Mouse (Mus musculus) spleen, adult 2 months (tissue): ENCODE results near the gene Slc16a6. TPM values are rescaled to one million over a fixed set of nuclear protein-coding genes. Genes with fewer than 3 reads are reported as not detected.
A peak's percentile ranks its signal among the peaks of the same experiment; 100 is the strongest.

Experiments
- DNase-seq, 2 experiments: peaks; one replicate each; pipeline versions ENCODE4 v3.0.0 to v3.0.0-alpha.2; 2012 to 2021; ENCODE audit warnings: low spot score in 2 of 2, low read depth in 1 of 2
- H3K27ac ChIP-seq: fragments of 200-500 bp; 2 replicates; pipeline ENCODE4 v1.5.1; 2012; ENCODE audit warnings: low read length, inconsistent platforms; ENCODE audit not compliant: insufficient read depth
- H3K27me3 ChIP-seq: fragments of 200-500 bp; 2 replicates; pipeline ENCODE4 v1.6.1; 2012; ENCODE audit warnings: mild to moderate bottlenecking, moderate library complexity, low read length, inconsistent platforms; ENCODE audit not compliant: control insufficient read depth, insufficient read depth
- H3K36me3 ChIP-seq: fragments of 200-500 bp; 2 replicates; pipeline ENCODE4 v1.6.1; 2012; ENCODE audit warnings: mild to moderate bottlenecking, low read length, inconsistent platforms; ENCODE audit not compliant: control insufficient read depth, insufficient read depth
- H3K4me1 ChIP-seq: fragments of 200-500 bp; 2 replicates; pipeline ENCODE4 v1.6.1; 2011; ENCODE audit warnings: inconsistent platforms; ENCODE audit not compliant: control insufficient read depth, insufficient read depth, insufficient read length
- H3K4me3 ChIP-seq: fragments of 200-500 bp; 2 replicates; pipeline ENCODE4 v1.5.1; 2011; ENCODE audit warnings: mild to moderate bottlenecking, inconsistent platforms; ENCODE audit not compliant: insufficient read depth, insufficient read length; ENCODE audit errors: extremely low read depth
- CTCF ChIP-seq: fragments of 200-500 bp; IDR thresholded peaks from 2 replicates; pipeline ENCODE4 v1.5.1; 2011; ENCODE audit warnings: mild to moderate bottlenecking, inconsistent platforms; ENCODE audit not compliant: insufficient read depth, insufficient read length, insufficient replicate concordance; ENCODE audit errors: extremely low read depth
- POLR2A ChIP-seq: fragments of 200-500 bp; IDR thresholded peaks from 2 replicates; pipeline ENCODE4 v1.6.1; 2011; ENCODE audit warnings: low read depth, low read length, inconsistent platforms
- WGBS: fragments of 180-500 bp; shearing (Covaris S2); methylation state at CpG from one replicate; pipeline ENCODE4 v1.1.7; 2018; 5-methylcytosine and 5-hydroxymethylcytosine counted together
- polyA plus RNA-seq: library from polyadenylated mRNA; depleted of rRNA; stranded (reverse); fragments of >200 nt; gene quantifications from 2 replicates; pipeline ENCODE4 v1.2.3, GENCODE M21; 2012

Gene Slc16a6
- polyA plus RNA-seq, 1 experiment: 9.8 TPM

- 68% methylated on average over 2 of the region's 2 CpGs for WGBS
- TF ChIP-seq CTCF: no peak
- no peak for TF ChIP-seq POLR2A
- no peak overlapping the region for H3K27ac ChIP-seq
- no peak for DNase-seq
- H3K27me3 ChIP-seq: no peaks in the 10 kb centered on the region
- no peaks in the 10 kb centered on the region for H3K36me3 ChIP-seq
- peaks cover 6% of the 10 kb centered on the region; the same call in 1 of the 2 replicates for H3K4me1 ChIP-seq
- no peak overlapping the region for H3K4me3 ChIP-seq
These were observed 2.8 kb upstream of the Slc16a6 start for GRCm38 (mm10) chr11:109476241-109476640.

GRCm38 (mm10) chr11:109475717-109476116 lies 2.3 kb upstream of the Slc16a6 start:
- Histone ChIP-seq H3K4me1 (peaks cover 6% of the 10 kb centered on the region; the same call in 1 of the 2 replicates), H3K27ac (no peak overlapping the region), H3K36me3 (no peaks in the 10 kb centered on the region), H3K4me3 (no peak overlapping the region), H3K27me3 (no peaks in the 10 kb centered on the region)
- TF ChIP-seq CTCF: no peak
- TF ChIP-seq POLR2A: no peak
- DNase-seq: no peak
- WGBS: 97% methylated on average over 4 of the region's 4 CpGs

GRCm38 (mm10) chr11:109474836-109475235 lies 1.4 kb upstream of the Slc16a6 start:
- Histone ChIP-seq H3K4me1 (peaks cover 8% of the 10 kb centered on the region; the same call in 1 of the 2 replicates), H3K27ac (no peak overlapping the region), H3K27me3 (no peaks in the 10 kb centered on the region)

GRCm38 (mm10) chr11:109474086-109474742 lies 816 bp upstream of the Slc16a6 start:
- Histone ChIP-seq H3K4me3 (peak overlapping the region; percentile 73), H3K27ac (peak overlapping the region; percentile 90), H3K27me3 (no peaks in the 10 kb centered on the region), H3K36me3 (no peaks in the 10 kb centered on the region), H3K4me1 (peaks cover 4% of the 10 kb centered on the region; the same call in 1 of the 2 replicates)
- 16% methylated on average over 14 of the region's 14 CpGs for WGBS
- TF ChIP-seq POLR2A (no peak), CTCF (no peak)
- no peak for DNase-seq

More at GRCm38 (mm10) chr11:109474836-109475235, 1.4 kb upstream of the Slc16a6 start:
- DNase-seq: no peak
- no peaks in the 10 kb centered on the region for H3K36me3 ChIP-seq
- 90% methylated on average over 13 of the region's 13 CpGs for WGBS
- no peak for TF ChIP-seq POLR2A
- TF ChIP-seq CTCF: no peak
- H3K4me3 ChIP-seq: no peak overlapping the region

- WGBS: 0% methylated on average over 13 of the region's 13 CpGs
These were observed 602 bp downstream of the Slc16a6 start for GRCm38 (mm10) chr11:109472821-109473170.

GRCm38 (mm10) chr11:109472171-109472691 lies 1.2 kb downstream of the Slc16a6 start:
- no peaks in the 10 kb centered on the region for H3K27me3 ChIP-seq
- H3K4me3 ChIP-seq: peak overlapping the region; percentile 68
- no peaks in the 10 kb centered on the region for H3K36me3 ChIP-seq
- peak in 1 of 2 experiments; percentile 34 for DNase-seq
- TF ChIP-seq CTCF: no peak
- no peak for TF ChIP-seq POLR2A
- peaks cover 13% of the 10 kb centered on the region; the same call in 1 of the 2 replicates for H3K4me1 ChIP-seq
- WGBS: under 1% methylated on average over 33 of the region's 33 CpGs
- peak overlapping the region; percentile 80 for H3K27ac ChIP-seq

More at GRCm38 (mm10) chr11:109472821-109473170, 602 bp downstream of the Slc16a6 start:
- Histone ChIP-seq H3K36me3 (no peaks in the 10 kb centered on the region), H3K4me3 (peak overlapping the region; percentile 73), H3K27ac (peak overlapping the region; percentile 80), H3K27me3 (no peaks in the 10 kb centered on the region), H3K4me1 (peaks cover 13% of the 10 kb centered on the region; the same call in 1 of the 2 replicates)
- no peak for DNase-seq
- TF ChIP-seq CTCF (no peak), POLR2A (no peak)
